Mouse (Mus musculus) myocyte (in vitro differentiated cells): ENCODE results near the gene Thyn1. TPM values are rescaled to one million over a fixed set of nuclear protein-coding genes. Genes with fewer than 3 reads are reported as not detected.

Source experiments
- H3K27me3 ChIP-seq: one replicate; pipeline ENCODE4 v1.6.1; 2011; ENCODE audit not compliant: control insufficient read depth, insufficient read depth, insufficient read length
- H3K36me3 ChIP-seq: one replicate; pipeline ENCODE4 v1.6.1; 2011; ENCODE audit not compliant: control insufficient read depth, insufficient read depth
- H3K4me2 ChIP-seq: one replicate; pipeline ENCODE4 v1.6.1; 2011; ENCODE audit warnings: low read depth, control low read depth
- H3K4me3 ChIP-seq: one replicate; pipeline ENCODE4 v1.5.1; 2011; ENCODE audit warnings: mild to moderate bottlenecking, control low read depth, moderate library complexity
- H3K79me2 ChIP-seq: one replicate; pipeline ENCODE4 v1.6.1; 2011; ENCODE audit not compliant: control insufficient read depth, insufficient read depth
- H3ac ChIP-seq: one replicate; pipeline ENCODE4 v1.6.1; 2011; ENCODE audit not compliant: control insufficient read depth, insufficient read length
- CEBPB ChIP-seq: IDR thresholded peaks from 2 replicates; pipeline ENCODE4 v1.6.1; 2011; ENCODE audit warnings: mild to moderate bottlenecking, moderate library complexity; ENCODE audit not compliant: poor library complexity, insufficient read depth, severe bottlenecking
- E2F4 ChIP-seq: IDR thresholded peaks from one replicate; pipeline ENCODE4 v1.6.1; 2011; ENCODE audit warnings: mild to moderate bottlenecking, control low read depth, moderate library complexity; ENCODE audit not compliant: insufficient read depth
- MAX ChIP-seq: IDR thresholded peaks from one replicate; pipeline ENCODE4 v1.6.1; 2011; ENCODE audit warnings: low read depth, mild to moderate bottlenecking, control low read depth
- MYOD1 ChIP-seq, 3 experiments: IDR thresholded peaks; one replicate each; pipeline ENCODE4 v1.6.1; 2011; ENCODE audit warnings: control low read depth in 2 of 3, low read depth in 2 of 3, mild to moderate bottlenecking in 2 of 3, moderate library complexity in 1 of 3; ENCODE audit not compliant: insufficient read length in 2 of 3, control insufficient read depth in 1 of 3
- MYOG ChIP-seq, 3 experiments: IDR thresholded peaks; one replicate each; pipeline ENCODE4 v1.6.1; 2011; ENCODE audit warnings: control low read depth in 2 of 3, low read depth in 2 of 3, mild to moderate bottlenecking in 2 of 3; ENCODE audit not compliant: insufficient read length in 2 of 3, control insufficient read depth in 1 of 3, insufficient read depth in 1 of 3
- POLR2A ChIP-seq: IDR thresholded peaks from one replicate; pipeline ENCODE4 v1.6.1; 2011; ENCODE audit warnings: low read depth, mild to moderate bottlenecking, control low read depth, moderate library complexity; ENCODE audit not compliant: insufficient read length
- POLR2AphosphoS2 ChIP-seq: IDR thresholded peaks from one replicate; pipeline ENCODE4 v1.6.1; 2011; ENCODE audit warnings: low read depth, control low read depth; ENCODE audit not compliant: insufficient read length
- REST ChIP-seq: IDR thresholded peaks from one replicate; pipeline ENCODE4 v1.6.1; 2011; ENCODE audit warnings: mild to moderate bottlenecking, control low read depth, moderate library complexity; ENCODE audit not compliant: insufficient read depth, insufficient read length
- SRF ChIP-seq: IDR thresholded peaks from one replicate; pipeline ENCODE4 v1.6.1; 2011; ENCODE audit warnings: low read depth; ENCODE audit not compliant: control insufficient read depth, insufficient read length
- TCF12 ChIP-seq: IDR thresholded peaks from one replicate; pipeline ENCODE4 v1.6.1; 2011; ENCODE audit warnings: mild to moderate bottlenecking, control low read depth; ENCODE audit not compliant: poor library complexity, insufficient read depth, severe bottlenecking
- TCF3 ChIP-seq: IDR thresholded peaks from one replicate; pipeline ENCODE4 v1.6.1; 2011; ENCODE audit warnings: low read depth, control low read depth; ENCODE audit not compliant: insufficient read length
- USF1 ChIP-seq: IDR thresholded peaks from one replicate; pipeline ENCODE4 v1.6.1; 2011; ENCODE audit warnings: low read depth, mild to moderate bottlenecking, control low read depth, moderate library complexity
- polyA plus RNA-seq: library from polyadenylated mRNA; unstranded; fragments of >200 nt; fragmentation: generic; extraction: Trizol; gene quantifications from one replicate; pipeline ENCODE4 v1.2.1, GENCODE M21; 2012; ENCODE audit warnings: missing spikeins

Thyn1 gene
- polyA plus RNA-seq, 1 experiment = 68.6 TPM

DNA sequence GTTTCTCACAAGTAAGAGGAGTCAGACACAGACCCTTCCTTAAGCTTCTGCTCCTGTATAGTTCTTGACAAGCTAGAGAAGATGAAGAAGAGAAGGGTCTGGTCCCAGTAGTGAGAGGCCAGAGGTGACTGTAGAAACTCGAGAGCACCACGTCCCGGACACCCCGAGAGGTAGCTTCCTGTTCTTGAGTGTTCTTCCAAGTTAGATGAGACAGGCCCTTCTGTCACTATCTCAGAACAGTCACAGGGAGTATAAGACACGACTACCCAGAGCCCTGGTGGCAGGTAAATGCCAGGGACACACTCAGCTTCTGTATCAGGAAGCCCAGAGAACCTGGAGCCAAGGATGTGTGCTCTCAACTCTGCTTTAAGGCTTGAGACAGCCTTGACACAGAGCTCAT, 9.7 kb downstream of the Thyn1 start:
- Histone ChIP-seq H3ac (no peak overlapping the region), H3K4me3 (no peak overlapping the region), H3K27me3 (no peaks in the 10 kb centered on the region), H3K36me3 (peaks cover 34% of the 10 kb centered on the region), H3K79me2 (no peaks in the 10 kb centered on the region), H3K4me2 (no peak overlapping the region)
- TF ChIP-seq USF1 (no peak), TCF3 (no peak), SRF (no peak), REST (no peak), MYOD1 (IDR thresholded peaks at IDR 0.05; ENCODE audit: control insufficient read depth in 1 of 3, insufficient read length in 2 of 3, low read depth in 2 of 3) (no peak), E2F4 (no peak), TCF12 (no peak), POLR2A (no peak), POLR2AphosphoS2 (no peak)

DNA sequence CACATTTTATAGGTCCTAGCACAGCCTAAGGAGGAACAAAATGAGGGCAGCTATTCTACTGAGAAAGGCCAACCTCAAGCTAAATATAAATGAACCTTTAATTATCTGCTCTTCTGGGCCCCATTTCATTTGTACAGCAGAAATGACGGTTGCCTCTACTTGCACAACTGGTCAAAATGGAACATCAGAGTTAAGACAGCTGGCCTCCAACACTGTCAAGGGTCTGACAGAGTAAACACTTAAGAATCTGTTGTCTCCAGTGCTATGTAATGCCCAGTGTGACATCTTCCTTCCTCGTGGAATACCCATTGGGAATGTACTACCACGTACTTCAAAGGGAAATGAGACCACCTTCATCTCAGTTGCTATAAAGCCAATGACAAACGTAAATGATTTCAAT, 12.1 kb downstream of the Thyn1 start:
- H3K27me3 ChIP-seq = no peaks in the 10 kb centered on the region
- peaks cover 33% of the 10 kb centered on the region for H3K36me3 ChIP-seq
- H3K4me2 ChIP-seq = no peak overlapping the region
- no peak overlapping the region for H3K4me3 ChIP-seq
- TF ChIP-seq POLR2AphosphoS2 = no peak
- no peak for TF ChIP-seq TCF12
- TF ChIP-seq MYOD1 (IDR thresholded peaks at IDR 0.05; ENCODE audit: control insufficient read depth in 1 of 3, insufficient read length in 2 of 3, low read depth in 2 of 3) = no peak
- TF ChIP-seq POLR2A = no peak
- TF ChIP-seq CEBPB = no peak
- no peak for TF ChIP-seq MYOG (IDR thresholded peaks at IDR 0.05; ENCODE audit: control insufficient read depth in 1 of 3, insufficient read depth in 1 of 3, insufficient read length in 2 of 3, low read depth in 2 of 3)
- no peak for TF ChIP-seq SRF
- TF ChIP-seq E2F4 = no peak
- no peak for TF ChIP-seq REST
- TF ChIP-seq MAX = no peak
- no peak for TF ChIP-seq USF1
- no peak for TF ChIP-seq TCF3
- no peaks in the 10 kb centered on the region for H3K79me2 ChIP-seq
- no peak overlapping the region for H3ac ChIP-seq

DNA sequence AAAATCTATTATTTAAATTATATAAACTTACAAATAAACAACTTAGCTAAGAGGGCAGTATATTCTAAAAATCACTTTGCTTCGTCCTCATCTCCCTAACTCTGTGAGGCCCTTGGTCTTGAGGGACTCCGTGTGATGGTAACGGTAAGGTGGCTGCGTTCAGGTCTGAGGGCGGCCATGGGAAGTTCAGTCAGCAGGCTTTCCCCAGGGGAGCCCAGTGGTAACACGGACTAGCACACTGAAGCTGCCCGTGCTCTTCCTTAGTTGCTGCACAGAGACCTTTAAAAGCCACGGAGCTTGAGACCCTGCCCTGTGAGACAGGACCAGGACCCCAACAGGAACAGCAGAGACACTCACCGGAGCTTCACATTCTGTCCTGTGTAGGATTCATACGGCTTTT, 19.5 kb downstream of the Thyn1 start:
- H3K4me2 ChIP-seq = no peak overlapping the region
- H3K36me3 ChIP-seq = peaks cover 21% of the 10 kb centered on the region
- peaks cover 7% of the 10 kb centered on the region for H3K79me2 ChIP-seq
- H3ac ChIP-seq = no peak overlapping the region
- H3K27me3 ChIP-seq = no peaks in the 10 kb centered on the region
- no peak overlapping the region for H3K4me3 ChIP-seq
- TF ChIP-seq SRF (no peak), MYOD1 (IDR thresholded peaks at IDR 0.05; ENCODE audit: control insufficient read depth in 1 of 3, insufficient read length in 2 of 3, low read depth in 2 of 3) (no peak), POLR2AphosphoS2 (no peak), MYOG (IDR thresholded peaks at IDR 0.05; ENCODE audit: control insufficient read depth in 1 of 3, insufficient read depth in 1 of 3, insufficient read length in 2 of 3, low read depth in 2 of 3) (no peak), TCF12 (no peak), MAX (no peak), POLR2A (no peak), E2F4 (no peak), CEBPB (no peak), USF1 (no peak), TCF3 (no peak), REST (no peak)

DNA sequence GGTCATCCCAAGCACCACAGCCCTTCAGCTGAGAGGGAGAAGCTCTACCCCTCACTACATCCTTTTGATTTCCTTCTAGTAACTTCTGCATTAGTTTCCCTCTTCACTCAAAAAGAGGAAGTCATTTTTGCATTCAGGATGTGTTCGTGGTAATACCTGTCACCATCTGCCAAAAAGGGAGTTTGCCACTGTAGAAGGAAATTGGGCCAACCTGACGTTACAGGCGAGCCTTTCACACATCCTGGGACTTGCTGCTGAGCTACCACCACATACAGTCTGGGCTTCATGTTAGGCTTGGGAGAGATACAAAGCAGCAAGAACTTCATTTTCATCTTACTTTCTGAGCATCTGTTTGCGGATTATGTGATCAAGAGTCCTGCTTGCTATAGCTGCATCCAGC, 24.2 kb downstream of the Thyn1 start:
- Histone ChIP-seq H3ac (no peak overlapping the region), H3K79me2 (peaks cover 50% of the 10 kb centered on the region), H3K36me3 (peaks cover 4% of the 10 kb centered on the region), H3K4me3 (no peak overlapping the region), H3K4me2 (no peak overlapping the region), H3K27me3 (no peaks in the 10 kb centered on the region)
- TF ChIP-seq USF1 = no peak
- no peak for TF ChIP-seq SRF
- TF ChIP-seq MAX = no peak
- TF ChIP-seq CEBPB = no peak
- no peak for TF ChIP-seq POLR2A
- no peak for TF ChIP-seq E2F4
- TF ChIP-seq MYOG (IDR thresholded peaks at IDR 0.05; ENCODE audit: control insufficient read depth in 1 of 3, insufficient read depth in 1 of 3, insufficient read length in 2 of 3, low read depth in 2 of 3) = no peak
- TF ChIP-seq POLR2AphosphoS2 = no peak
- TF ChIP-seq TCF12 = no peak
- TF ChIP-seq TCF3 = no peak
- no peak for TF ChIP-seq REST
- no peak for TF ChIP-seq MYOD1 (IDR thresholded peaks at IDR 0.05; ENCODE audit: control insufficient read depth in 1 of 3, insufficient read length in 2 of 3, low read depth in 2 of 3)

DNA sequence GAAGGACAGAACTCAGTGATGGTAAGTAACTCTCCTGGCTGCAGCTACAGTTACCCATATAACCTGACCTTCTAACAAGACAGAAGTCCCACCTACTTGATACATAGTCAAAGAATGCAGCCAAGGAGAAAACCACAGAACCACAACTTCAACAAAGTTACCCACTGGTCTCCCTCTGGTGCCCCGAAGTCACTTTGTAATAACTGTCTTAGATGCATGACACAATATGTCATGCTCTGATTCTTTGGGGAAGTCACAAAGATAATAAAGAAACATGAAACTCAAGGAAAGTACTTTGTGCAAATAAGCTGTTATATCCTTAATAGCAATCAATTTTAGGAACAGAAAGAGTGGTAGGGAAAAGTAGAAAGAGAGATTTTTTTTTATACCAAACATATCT, 27.2 kb downstream of the Thyn1 start:
- no peak overlapping the region for H3ac ChIP-seq
- no peaks in the 10 kb centered on the region for H3K27me3 ChIP-seq
- peak overlapping the region; percentile 76 for H3K4me2 ChIP-seq
- H3K79me2 ChIP-seq = peaks cover 63% of the 10 kb centered on the region
- peaks cover 4% of the 10 kb centered on the region for H3K36me3 ChIP-seq
- TF ChIP-seq MAX (no peak), REST (no peak), POLR2AphosphoS2 (no peak), TCF3 (no peak), USF1 (no peak), TCF12 (no peak), MYOD1 (IDR thresholded peaks at IDR 0.05; ENCODE audit: control insufficient read depth in 1 of 3, insufficient read length in 2 of 3, low read depth in 2 of 3) (no peak)
- H3K4me3 ChIP-seq = no peak overlapping the region
